Mouse (Mus musculus) embryo, embryonic 11 days (tissue): ENCODE results near the gene Gtdc1.
"Not testable (repeated sequence)": the region's sequence is repeated elsewhere in the genome, so short reads cannot be mapped to it uniquely, and the experiment has no call there.

Source experiments
- DNase-seq: peaks from one replicate; pipeline ENCODE4 v3.0.0-alpha.2; 2015

The Gtdc1 gene

DNA sequence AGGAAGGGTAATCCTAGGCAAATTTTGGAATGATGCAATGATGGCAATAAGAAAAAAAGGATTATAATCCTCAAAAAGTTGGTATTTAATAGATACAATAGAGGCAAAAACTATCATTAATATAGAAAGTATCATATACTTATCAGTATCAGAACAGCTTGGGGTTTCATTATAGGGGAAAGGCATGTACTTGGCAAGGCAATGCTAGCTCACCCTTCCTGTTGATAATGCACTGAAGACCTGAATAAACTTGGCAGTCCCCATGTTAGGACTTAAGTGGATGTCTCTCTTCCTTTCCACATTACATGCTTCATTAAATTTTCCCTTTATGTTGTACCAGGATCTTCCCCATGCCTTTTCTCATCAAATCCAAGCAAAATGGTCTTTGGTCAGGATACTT, 206.0 kb downstream of the Gtdc1 start:
- no peak for DNase-seq

DNA sequence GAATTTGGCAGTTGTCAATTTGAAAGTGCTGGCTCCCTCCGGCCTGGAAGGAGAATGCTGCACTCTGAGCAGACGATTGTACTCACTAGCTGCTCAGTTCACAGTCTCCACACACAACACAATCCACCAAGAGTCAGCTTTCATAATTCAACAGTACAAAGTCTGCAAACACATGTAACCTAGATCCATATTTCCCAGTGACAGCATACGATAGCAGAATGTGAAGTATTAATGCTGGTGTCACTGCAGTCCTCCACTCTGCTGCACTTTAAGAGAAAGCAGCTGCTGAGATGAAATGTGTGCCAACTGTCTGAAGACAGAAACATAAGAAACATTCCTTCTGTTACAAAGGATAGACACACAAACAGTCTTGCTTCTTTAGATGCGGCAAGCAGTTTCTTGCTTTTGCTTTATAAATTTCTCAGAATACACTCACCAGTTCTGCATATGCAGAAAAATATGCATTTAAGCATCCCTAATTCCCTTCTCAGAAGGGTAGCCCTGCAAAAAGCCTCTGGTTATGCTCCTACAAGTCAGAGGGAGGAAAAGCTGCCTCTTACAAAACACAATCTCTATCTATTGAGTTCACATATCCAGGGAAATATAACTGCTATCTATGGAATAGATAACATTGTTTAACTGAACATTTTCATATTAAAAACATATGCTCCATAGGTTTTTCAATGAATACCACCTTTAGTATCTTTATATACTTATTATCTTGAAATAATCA, 221.4 kb downstream of the Gtdc1 start:
- no peak for DNase-seq

DNA sequence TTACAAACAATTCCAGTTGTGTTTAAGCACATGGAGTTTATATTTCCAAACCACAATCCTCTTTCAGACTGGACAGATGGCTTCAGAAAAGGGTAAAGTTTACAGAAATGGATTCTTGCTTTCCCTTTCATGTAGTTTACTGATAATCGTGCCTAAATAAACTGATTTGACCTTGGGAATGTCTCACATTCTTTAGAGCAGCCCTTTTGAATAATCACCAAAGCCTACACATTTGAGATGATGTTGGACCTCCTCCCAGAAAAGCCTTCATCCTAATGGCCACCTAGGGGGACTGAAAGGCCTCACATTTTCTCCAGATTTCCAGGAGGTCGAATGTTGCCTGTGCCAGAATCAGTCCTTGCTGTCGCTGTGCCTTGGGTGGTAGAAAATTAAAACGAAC, 227.2 kb downstream of the Gtdc1 start:
- no peak for DNase-seq

DNA sequence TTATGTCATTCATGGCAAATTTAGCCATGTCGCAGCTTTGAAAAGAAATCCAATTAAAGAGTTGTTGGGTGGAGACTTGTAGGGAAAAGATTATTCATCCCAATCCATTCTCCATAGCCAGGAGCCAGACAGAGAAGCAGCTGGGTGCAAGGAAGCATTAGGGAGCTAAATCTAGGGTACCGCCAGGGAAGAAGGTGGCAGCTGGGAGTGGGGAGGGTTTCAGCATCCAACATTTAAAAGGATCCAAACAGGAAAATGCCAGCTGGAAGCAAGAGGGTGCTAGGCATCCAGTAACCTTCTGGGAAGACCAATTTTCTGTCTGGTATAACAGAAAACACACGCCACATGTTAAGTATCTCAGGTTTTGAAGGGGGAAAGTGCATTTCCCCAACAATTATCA, 231.0 kb downstream of the Gtdc1 start:
- no peak for DNase-seq

DNA sequence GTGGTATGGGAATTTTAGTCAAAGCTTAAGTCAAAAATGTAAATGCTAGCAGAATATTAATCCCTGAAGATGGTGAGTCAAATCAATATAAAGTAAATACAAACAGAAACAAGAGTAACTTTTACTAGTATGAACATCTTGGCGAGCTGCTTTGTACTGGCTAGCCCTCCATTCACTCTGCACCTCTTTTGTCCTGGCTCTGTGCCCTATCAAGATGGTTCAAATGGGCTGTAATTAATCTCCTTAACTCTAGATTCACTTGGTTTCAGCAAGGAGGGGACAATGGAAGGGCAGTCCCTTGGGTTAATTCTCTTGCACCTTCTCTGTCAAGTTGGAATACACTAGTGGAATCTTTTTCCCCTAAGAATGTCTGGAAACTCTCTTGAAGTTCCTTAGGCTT, 233.6 kb downstream of the Gtdc1 start:
- DNase-seq = no peak

DNA sequence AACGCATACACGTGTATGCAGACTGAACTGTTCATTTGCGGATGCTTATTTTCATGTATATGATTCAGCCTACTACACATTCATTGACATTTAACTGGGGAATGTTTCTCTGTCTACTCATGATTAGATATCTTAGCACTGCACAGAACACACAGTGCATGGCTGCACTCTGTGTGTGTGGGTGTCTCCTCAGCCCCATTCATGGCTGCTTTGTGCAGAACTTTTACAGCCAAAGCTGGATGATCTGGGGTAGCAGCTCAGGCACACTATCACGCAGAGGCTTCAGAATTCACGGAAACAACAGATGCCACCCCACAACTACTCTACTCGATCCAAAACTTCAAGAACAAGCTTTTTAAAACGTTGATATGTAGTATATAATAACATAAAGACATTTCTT, 263.4 kb downstream of the Gtdc1 start:
- no peak for DNase-seq

DNA sequence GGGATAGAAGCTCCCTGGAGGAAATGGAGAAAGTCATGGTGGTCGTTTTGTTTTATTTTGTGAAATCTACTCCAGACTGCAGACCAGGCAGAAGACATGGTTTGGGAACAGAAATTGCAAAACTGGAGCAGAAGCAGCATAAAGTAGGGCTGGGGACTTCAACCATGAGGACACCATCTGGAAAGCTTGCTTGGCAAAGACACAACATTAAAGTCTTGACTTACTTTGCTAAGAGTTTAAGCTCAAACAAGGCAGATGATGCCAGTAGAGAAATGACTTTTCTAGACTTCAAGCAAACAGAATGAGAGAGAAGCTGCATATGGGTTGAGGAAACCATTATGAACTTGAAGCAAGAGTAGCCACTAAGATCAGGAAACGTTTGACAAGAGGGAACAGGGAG, 267.6 kb downstream of the Gtdc1 start:
- no peak for DNase-seq

DNA sequence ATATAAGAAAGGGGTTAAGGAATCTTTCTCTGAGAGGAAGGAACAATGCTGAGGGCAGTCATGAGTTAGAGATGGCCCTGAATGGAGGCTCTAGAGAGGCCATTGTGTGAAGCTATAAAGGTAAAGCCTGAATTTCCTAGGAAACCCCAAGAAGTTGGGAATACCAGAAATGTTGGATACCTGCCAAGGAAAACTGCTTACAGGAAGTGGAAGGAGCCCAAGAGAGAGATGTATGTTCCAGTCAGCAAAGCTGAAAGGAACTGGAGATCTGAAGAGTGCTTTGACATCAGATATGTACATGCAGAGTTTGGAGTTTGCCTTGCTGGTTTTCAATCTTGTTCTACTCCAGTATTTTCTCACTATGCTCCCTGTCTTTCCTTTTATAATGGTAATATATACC, 268.4 kb downstream of the Gtdc1 start:
- peak; percentile 19 for DNase-seq

DNA sequence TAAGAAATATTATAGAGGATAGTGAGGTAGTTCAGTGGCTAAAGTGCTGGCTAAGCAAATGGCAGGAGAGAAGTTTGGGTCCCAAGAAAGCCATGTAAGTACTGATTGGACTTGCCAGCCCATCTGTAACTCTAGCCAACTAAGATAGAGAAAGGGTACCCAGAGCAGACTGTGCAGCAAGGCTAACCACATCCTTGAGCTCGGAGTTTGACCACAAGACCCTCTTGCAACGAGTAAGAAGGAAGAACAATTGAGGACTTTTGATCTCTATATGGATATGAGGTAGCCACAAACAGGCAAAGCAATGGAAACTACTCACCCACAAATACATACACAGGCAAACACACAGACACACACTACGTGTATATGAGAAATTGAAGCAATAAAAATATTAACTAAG, 278.9 kb downstream of the Gtdc1 start:
- no peak for DNase-seq

DNA sequence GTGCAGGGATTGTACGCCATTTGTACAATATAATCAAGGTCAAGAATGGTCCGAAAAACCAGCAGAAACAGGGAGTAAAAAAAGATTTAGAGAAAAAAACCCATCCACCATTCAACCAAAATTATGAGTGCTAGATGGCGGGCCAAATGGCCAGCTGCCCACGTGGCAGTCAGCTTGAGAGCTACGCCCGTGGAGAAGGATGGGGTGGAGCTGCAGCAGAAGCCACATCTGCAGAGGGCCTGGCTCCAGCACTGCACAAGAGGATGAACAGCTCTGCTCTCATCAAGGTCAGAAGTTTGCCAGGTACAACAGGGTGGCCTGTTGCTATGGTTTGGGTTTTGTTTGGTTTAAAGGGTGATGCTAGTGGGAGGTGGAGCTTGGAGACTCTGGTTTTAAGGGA, 281.1 kb downstream of the Gtdc1 start:
- DNase-seq = no peak

DNA sequence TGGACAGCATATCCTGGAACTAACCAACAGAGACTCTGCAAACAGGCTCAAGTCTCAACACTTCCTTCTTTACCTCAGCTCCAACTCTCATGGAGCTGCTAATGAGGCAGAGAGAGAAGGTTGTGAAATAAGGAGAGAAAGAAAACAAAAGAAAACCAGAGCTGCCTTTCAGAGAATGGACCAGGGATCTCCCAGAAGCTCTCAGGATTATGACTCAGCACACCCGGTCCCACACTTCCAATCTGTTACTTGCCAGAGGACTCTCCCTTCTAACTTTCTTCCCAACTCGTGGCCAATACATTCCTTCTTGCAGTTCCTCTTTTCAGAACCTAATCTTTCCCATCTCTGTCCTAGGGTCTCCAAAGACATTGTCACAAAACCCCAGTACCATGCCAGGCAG, 288.1 kb downstream of the Gtdc1 start:
- no peak for DNase-seq

DNA sequence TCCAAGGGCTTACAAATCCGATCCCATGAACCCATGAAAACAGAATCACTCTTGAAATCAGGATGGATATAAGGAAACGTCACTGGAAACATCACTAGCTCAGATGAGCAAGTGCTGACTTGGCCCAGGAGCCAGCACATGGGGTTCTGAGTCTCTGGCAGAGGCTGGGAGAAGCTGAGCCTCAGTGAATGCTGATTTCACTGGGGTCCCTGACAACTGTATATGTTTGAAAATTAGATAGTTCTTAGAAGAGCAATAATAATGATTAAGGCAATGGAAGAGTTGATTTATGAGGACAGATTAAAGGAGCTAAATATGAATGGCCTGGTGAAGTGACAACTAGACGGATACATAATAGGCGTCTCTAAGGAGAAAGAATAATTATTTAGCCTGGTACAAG, 289.3 kb downstream of the Gtdc1 start:
- no peak for DNase-seq

DNA sequence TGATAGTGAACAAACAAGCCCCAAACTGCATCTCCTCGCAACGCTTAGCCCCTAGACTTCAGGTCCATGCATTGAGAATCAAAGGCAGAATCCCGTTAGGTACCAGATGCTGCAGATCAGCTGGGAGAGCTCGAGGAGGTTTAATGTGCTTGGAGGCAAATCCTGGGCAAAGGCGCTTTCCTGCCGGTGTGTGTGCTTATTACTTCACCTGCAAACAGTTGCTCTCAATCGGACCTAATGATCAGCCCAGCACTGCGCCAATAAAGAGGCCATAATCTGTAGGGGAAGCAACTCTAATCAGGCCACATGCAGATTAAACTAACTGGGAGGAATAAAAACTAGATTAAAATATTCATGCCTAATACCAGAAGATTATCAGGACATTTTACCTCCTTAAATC, 293.5 kb downstream of the Gtdc1 start:
- peak; percentile 4 for DNase-seq

DNA sequence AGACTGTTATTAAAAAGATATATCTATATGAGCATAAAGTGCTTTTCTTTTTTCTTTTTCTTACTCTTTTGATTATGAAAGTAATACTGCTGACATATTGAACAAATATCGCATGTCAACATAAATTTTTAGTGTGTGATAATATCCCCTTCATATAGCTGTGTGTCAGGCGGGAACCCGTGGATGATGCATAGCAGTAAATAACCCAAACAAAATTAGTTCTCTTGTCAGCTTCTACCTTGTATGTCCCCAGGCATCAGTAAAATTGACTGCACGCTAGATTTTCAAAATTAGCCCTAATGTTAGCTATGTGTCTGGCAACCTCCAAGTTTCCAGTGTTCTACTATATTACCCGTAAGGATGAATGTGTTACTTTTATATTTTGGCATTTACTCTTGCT, 294.4 kb downstream of the Gtdc1 start:
- DNase-seq = no peak

DNA sequence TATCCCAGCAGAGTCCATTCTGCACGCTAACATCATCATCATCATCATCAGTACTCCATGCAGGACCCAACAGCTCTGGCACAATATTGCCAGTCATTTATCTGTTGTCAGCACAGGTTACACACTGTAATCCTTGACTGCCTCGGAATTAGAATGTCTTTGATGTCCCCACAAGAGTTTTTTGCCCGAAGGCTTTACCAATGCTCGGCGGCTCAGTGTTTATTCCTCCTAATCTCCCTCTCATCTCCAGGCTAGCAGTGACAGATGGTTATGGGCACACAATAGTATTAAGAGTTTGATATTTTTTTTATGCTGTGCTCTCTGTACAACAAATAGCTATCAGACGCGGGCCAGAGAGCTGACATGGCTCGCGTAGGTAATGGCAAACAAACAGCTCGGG, 294.9 kb downstream of the Gtdc1 start:
- DNase-seq = peak; percentile 30

DNA sequence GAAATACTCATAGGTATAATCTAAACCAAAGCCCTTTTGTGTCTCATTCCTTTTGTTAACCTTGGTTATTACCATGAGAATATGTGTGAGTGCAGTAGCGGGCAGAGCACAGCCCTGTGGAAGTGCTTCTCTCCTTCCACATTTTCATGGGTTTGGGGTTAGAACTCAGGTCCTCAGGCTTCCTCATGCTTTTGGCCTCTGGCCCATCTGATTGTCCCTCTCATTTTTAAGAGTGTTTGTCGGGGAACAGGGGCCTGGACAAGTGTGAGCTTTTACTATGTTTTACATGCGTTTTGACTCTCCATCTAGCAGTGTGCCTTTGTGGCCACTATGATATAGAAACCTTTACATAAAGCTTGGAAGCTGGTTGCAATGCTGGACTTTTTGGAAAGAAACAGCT, 296.4 kb downstream of the Gtdc1 start:
- no peak for DNase-seq

DNA sequence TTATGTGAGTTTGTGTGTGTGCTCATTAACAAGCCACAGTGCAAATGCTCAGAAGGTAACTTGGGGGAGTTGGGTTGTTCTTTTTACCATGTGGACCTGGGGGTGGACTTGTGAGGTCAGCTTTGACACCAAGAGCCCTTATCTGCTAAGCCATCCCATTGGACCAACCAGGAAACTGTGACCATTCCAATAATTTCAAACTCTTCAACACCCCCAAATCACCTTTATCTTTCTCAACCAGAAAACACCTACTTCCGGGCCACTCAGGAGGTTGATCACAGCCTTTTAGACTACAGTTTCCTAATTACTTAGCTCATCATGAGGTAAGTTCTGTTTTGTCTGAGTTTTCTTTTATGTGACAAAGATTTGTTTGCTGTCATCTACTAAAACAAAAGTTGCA, 298.7 kb downstream of the Gtdc1 start:
- no peak for DNase-seq

DNA sequence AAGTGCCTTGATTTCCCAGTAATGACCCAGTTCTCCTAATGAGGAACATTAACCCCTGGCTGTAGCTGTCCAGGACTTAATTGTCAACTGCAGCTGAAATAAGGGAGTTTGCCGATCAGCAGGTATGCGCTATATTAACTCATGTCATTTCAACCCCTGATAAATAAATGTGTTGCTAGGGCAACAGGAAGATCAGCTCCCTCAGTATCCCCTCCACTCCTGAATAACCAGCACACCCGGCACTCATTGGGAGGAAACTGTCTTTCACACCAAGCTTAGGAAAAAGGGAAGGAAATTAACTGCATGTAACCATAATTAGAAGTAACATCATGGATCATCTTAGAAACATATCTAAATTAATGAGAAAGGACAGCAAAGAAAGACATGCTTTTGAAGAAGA, 302.3 kb downstream of the Gtdc1 start:
- no peak for DNase-seq

DNA sequence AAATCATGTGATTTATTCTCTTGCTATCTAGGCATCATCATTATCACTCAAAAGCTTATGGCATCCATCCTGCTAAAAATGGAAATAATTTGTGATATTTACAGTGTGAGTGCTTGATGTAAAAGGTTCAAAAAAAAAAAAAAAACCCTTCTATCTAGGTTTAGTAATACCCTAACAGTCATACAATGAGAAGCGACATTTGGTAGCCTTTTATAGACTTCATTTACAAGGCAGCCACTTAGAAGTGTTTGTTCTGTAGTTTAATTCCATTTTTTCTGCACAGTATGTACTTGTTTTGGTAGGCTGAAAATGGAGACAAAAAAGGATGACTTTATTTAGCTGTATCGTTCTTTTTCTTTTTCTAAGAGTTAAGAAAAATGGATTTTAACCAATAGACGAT, 305.0 kb downstream of the Gtdc1 start:
- no peak for DNase-seq

DNA sequence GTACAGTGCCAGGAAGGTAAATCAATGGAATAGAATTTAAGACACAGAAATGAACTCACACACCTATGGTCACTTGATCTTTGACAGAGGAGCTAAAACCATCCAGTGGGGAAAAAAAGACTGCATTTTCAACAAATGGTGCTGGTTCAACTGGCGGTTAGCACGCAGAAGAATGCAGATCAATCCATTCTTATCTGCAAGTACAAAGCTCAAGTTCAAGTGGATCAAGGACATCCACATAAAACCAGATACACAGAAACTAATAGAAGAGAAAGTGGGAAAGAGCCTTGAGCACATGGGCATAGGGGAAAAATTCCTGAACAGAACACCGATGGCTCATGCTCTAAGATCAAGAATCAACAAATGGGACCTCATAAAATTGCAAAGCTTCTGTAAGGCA, 327.8 kb downstream of the Gtdc1 start:
- not testable (repeated sequence) for DNase-seq

DNA sequence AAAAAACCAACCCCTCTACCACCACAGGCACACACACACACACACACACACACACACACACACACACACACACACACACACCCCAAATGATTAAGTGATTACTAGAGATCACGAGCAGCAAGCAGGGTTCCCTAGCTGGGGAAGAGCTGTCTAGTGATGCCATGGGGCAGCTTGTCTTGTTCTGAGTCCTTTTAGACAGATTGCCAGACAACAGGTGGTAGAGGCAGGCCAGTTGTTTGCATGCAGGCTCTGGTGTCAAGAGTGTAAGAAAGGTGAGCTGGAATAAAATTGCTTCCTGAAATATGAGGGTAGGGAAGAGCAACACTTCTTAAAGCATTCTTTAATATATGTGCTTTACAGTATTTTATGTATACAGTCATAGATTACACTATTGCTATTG, 333.2 kb downstream of the Gtdc1 start:
- DNase-seq = no peak

DNA sequence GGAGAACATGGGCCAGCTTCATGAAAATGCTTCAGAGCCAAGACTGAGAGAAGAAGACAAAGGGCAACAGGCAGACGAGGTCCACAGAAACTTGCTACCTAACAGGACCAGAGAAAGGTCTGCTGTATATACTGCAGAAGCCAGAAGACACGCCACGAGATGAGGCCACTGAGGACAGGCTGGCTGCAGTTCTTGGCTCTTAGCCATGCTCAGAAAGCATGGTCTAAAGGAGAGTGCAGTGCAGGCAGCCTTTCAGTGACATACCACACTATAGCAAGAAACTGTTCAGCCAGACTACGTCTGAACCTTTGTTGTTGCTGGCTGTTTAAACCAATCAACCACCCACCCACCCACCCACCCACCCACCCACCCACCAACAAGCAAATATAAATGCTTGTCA, 336.6 kb downstream of the Gtdc1 start:
- DNase-seq = no peak

DNA sequence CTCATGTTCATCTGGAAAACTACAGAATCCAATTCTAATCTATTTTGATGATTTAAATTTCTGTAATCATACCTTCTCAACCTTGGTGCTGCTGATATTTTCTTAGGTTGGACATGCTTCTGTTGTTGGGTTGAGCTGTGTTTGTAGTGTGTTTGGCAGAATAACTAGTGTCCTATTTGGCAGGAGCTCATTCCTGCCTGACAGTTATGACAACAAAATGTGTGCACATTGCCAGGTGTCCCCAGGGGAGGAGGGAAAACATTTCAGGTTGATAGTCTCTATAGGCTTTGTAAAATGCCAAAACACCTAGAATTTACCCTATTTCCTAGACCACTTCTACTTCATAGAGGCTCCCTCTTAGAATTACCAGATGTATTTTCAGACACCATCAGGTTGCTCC, 343.4 kb downstream of the Gtdc1 start:
- DNase-seq = no peak

DNA sequence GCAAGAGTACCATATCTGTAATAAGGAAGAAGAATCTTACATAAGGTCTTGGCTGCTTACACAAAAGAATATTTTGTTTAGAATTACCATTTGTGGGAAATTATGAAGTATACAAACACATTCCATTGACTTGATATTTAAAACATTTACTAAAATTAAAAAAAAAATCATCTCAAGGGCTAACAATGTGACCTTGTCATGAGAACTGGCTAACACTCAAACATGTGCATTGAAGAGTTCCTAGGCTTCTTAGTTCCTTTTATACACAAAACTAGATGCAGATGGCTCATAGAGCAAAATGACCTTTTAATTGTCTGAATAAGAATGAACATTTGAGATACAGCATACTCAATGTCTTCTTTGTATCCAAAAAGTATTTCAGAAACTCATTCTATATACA, 344.0 kb downstream of the Gtdc1 start:
- DNase-seq = no peak

DNA sequence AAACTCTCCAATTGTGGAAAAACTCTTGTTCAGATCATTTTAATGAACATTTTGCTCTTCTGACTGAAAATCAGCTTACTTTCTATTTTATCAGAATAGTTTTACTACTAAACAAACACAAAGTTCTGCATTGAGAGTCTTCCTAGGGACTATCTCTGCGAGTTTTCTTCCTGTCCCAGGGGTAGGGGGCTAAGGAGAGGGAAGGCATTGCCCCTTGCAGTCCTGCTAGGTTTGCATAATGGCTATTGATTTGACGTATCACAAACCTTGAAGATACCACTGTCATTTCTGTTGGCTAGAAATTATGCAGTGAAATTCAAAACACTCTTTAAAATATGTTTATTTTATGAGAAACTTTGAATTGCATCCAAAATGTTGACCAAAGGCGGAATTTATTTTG, 355.6 kb downstream of the Gtdc1 start:
- DNase-seq = no peak

DNA sequence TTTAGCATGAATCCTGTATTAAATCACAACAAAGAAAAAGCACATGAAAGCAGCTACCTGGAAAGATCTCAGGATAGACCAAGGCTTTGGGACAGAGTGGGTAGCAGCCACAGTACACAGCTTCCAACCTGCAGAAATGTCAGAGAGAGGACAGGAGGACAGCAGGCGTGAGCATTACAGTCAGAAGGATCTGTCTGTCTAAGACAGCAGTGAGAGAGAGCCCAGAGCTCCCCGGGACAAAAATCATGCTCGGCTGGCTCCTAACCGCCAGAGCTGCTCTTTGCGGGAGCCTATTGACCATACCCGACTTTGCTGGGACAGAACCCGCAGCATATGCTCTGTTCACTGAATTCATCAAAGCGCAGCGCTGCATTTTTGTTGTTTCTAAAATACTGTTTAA, 356.3 kb downstream of the Gtdc1 start:
- peak; percentile 37 for DNase-seq
